Mouse (Mus musculus) hematopoietic stem cell, adult 5-6 weeks (primary cell): Measurements from ENCODE around the gene Cldn15. TPM values are rescaled to one million over a fixed set of nuclear protein-coding genes. Genes with fewer than 3 reads are reported as not detected.
"Not testable (repeated sequence)": the region's sequence is repeated elsewhere in the genome, so short reads cannot be mapped to it uniquely, and the experiment has no call there.

Experiments used
- ATAC-seq, 2 experiments: fragments of 125-278 bp in 1 of 2; replicated peaks in 1 of 2; 2 replicates each; pipeline ENCODE4 v1.8.0; 2016 to 2017; ENCODE audit warnings: inconsistent platforms in 2 of 2, mild to moderate bottlenecking in 2 of 2, moderate number of reproducible peaks in 2 of 2, low read depth in 1 of 2, moderate TSS enrichment in 1 of 2; ENCODE audit not compliant: low FRiP score in 2 of 2, poor library complexity in 2 of 2, severe bottlenecking in 2 of 2, insufficient read depth in 1 of 2, low TSS enrichment in 1 of 2
- total RNA-seq: library from RNA; stranded (forward); fragments of 172-1452, 232-1000 nt; gene quantifications from 2 replicates; pipeline ENCODE4 v1.2.3, GENCODE M21; 2017

The Cldn15 gene
- 0.40 and 9.1 TPM in 2 replicates for total RNA-seq

DNA sequence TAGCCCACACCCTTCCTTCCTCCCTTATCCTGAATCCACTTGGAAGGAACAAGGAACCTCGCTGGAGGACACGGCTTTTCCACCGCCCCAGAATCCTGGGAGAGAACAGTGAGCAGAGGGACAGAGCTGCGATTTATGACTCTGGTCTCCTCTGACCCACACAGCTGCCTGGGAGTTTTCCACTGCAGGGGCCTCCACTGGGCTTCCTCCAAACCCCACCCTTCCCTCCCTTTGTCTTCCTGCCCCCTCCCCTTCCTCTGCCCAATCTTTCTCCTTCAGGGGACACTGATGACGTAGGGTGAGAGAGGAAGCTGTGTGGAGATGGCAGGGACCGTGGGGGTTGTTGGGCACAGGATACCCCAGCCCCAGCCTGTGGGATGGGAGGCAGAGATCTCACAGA lies at the start of gene Cldn15:
Gene Cldn15 (plus strand): TSS at position 286 of the 400 bp plus-strand sequence.
- ATAC-seq = no peak

DNA sequence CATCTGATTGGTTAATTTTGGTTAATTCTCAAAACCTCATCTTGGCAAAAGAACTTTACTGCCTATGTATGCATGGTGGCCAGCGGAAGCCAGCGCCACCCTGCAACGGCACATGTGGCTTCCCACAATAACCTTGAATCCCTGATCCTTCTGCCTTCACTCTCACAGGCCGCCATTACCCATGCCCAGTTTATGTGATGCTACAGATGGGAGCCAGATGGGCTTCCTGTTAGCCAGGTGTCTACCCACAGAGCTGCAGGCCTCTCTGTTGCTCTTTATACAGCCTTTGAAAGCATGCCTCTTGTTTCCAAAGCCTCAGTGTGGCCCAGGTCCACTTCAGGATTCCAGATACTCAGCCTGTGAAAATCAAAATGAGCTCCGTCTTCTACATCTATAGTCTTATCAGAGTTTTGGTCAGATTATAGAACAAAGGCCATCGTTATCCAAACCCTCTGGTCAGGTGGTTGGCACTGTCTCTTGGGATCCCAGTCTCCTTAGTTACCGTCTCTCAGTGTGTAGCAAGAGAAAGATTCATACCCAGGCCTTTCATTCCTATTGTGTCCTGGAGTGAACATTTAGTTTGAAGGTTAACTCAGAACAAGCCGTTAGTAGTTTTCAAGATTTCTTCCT lies 48.7 kb upstream of the Cldn15 start:
- ATAC-seq = no peak

DNA sequence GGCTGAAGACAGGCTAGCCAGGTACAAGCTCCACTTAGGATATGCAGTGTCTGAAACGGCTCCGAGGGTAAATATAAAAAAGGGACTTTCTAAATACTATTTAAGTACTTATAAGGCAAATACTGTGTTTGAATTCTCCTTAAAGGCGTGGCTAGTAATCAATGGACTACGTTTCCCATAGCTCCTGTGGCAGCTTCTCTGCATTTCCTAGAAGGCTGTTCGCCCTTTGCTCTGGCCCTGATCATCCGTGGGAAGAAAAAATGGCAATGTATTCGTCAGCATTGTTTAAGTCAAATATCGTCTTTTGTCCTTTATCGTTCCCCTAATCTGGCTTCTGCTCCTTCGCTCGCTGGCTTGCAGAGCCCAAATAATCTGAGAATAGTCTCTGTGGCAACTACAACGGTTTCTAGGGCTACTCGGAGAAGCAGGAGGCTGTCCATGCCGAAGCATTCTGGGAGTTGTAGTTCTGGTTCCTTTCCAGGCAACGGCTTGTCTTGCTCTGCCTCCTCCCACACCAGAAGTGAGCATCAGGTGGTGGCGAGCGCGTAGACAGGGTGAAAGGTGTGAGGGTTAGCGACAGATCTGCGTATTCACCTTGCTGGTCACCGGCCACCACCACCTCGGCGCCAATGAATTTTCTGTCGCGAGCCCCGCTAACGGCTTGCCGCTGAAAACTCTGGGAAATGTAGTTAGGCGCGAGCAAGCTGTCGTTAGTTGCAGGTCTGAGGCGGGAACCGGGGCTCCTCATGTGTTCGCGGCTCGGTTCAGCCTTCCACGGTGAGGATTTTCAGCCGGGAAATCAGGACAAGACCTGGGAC lies 47.6 kb upstream of the Cldn15 start:
- peak; percentile 89 to 94 for ATAC-seq

DNA sequence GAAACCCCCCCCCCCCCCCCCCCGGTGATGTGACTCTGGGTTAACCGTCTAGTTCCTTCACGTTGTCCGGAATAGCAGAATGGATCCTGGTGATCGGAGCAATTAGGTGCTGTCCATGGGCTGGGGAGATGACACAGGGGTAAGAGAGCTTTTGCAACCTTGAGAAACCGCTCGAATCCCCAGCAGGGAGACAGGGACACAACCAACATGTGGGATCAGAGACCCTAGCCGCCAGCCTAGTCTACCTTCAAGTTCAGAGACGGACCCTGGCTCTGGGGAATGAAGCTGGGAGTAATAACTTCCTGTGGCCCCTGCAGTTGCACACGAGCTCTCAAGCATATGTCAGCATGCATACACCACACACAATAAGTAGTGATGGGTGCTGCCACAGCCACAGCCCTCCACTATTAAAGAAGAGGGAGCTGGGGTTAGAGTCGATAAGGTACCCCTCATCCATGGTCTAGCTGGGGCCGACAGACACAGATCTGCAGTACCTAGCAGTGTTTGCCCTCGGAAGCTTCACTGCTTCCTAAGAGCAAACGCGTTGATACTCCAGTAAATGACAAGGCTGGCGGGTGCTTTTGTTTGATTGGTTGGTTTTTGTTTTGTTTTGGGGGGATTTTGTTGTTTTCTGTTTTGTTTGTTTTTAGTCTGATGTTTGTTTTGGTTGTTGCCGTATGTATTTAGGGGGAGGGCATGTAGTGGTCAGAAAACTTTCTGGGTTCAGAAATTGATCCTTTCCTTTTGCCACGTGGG lies 46.7 kb upstream of the Cldn15 start:
- no peak for ATAC-seq

DNA sequence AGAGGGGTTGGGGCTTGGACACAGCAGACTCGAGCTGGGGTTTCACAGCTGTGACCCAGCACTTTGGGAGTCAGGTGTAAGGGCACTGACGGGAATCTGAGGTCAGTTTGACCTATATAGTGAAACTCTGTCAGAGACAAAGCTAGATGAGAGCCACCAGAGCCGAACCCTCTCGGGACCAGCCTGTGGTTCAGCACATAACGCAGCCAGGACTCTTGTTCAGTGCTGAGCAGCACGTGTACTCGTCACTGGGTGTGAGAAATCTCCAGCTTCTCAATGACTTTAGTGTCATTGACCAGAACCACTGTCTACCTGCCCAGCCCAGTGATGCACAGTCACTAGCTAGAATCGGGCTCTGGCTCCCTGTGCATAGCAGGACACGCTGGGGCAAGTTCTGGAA lies 43.6 kb upstream of the Cldn15 start:
- ATAC-seq = no peak

- no peak for ATAC-seq
Observed at GRCm38 (mm10) chr5:136923751-136924478, 42.5 kb upstream of the Cldn15 start.

DNA sequence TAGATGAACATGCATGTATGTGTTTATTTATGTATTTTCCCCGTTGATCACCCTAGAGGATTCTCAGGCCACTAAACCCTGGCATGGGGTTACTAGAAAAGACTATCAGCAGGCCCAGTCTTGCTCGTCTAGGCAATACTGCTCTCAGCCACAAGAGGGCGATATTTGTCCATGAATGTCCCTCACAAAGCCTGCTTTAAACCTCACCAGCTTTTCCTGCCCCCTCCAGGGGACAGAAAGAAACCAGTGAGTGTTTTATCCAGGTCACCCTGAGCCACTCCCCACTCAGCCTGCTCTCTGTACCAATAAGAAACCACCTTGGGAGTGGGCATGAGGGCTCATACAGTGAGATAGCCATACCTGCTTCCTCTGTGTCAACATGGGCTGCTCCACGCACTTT lies 37.3 kb upstream of the Cldn15 start:
- peak; percentile 69 to 74 for ATAC-seq

DNA sequence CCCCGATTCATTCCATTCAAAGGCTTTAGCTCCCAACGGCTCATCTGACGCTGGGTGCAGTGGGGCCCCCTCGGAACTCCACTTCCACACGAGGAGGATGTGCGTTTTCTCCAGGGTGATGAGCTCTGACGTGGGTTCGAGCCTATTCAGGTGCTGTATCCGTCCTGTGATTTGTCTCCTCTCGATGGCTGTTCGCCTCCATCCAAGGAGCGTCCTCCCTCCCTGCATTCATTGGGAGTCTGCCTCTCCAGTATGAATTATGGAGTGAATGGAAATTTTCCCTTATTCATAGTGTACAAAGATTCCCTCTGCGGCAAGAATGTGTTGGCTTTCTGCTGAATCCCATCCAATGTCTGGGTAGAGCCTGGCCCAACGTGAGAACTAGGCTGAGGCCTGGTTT lies 34.5 kb upstream of the Cldn15 start:
- ATAC-seq = no peak

DNA sequence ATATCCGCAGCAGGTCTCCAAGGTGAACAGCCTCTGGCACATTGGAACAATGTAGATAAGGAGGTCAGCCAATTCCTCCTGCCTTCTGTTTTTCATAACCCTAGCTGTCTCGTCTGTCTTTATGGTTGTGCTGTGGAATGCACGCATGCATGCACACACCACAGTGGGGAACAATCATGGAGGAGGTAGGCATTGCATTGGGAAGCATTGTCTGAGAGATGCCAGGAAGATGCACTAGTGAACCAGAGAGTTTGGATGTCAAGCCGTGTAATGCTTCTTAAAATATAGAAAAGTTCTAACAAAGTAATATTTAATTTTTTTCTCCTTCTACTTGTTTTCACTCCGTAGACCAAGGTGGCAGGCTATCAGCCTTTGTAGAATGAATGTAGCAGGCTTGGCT lies 33.5 kb upstream of the Cldn15 start:
- no peak for ATAC-seq

DNA sequence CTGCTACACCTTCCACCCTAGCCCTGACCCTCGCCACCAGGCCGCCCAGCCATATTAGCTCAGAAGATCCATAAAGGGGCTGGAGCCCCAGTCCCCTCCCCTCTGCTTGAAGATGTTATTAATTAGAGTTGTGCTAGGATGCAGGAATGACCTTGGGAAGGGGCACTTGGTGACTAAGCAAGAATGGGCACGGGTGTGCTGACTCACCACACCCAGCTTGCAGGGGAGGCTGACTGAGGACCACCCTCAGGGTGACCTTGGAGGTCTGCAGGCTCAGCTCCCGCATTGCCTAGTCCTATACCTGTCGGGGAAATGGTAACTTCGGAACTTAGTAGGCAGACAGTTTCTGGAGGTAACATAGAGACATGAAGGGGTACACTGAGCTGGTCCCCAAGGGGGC lies 32.5 kb upstream of the Cldn15 start:
- no peak for ATAC-seq

DNA sequence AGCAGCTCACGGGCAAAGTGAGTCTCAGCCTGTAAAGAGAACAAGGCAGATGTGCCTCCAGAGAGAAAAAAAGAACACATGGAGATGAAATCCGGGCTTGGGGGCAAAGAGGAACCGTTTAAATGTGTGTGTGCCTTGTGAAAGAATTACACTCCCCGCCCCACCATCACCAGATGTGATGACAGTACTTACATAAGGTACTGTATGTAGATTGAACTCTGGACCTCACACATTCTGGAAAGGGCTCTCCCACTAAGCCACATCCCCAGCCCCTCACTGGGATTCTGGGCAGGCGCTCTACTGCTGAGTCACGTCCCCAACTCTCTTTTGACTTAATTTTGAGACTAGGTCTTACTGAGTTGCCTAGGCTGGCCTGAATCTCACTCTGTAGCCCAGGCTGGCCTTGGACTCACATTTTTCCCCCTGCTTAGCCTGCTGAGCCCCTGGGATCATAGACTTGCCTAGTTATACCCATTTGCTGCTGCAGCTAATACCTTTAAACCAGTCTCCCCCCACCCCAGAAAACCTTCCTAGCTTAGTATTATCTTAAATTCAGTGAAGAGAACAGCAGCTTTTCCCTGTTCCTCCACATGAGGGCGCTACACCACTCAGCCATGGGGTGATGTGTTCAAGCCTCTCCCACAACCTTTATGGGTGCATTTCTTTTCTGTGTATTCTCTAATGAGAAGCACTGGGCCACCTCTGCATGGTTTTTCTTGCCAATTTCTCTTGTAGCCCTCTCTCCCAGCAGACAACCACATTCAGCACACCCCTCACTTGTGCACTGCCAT lies 30.3 kb upstream of the Cldn15 start:
- ATAC-seq = no peak

GRCm38 (mm10) chr5:136936750-136937149 lies 29.7 kb upstream of the Cldn15 start:
- no peak for ATAC-seq

DNA sequence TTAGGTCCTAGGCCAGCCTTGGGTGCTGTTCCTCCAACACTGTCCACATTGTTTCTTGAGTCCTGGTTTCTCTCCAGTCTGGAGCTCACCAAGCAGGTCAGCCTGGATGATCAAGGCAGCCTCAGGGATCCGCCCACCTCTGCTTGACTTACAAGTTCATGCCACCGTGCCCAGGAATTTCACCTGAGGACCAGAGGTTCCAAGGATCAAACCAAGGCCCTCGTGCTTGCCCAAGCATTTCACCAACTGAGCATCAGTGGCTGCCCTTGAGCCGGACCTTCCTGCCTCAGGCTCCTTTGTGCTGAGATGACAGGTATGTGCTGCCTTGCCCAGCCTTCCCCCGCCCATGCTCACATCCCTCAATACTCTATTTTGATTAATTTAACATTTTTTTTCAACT lies 28.8 kb upstream of the Cldn15 start:
- ATAC-seq = no peak

GRCm38 (mm10) chr5:136939284-136939683 lies 27.1 kb upstream of the Cldn15 start:
- no peak for ATAC-seq

- not testable (repeated sequence) for ATAC-seq
Observed at GRCm38 (mm10) chr5:136940029-136940428, 26.4 kb upstream of the Cldn15 start.

DNA sequence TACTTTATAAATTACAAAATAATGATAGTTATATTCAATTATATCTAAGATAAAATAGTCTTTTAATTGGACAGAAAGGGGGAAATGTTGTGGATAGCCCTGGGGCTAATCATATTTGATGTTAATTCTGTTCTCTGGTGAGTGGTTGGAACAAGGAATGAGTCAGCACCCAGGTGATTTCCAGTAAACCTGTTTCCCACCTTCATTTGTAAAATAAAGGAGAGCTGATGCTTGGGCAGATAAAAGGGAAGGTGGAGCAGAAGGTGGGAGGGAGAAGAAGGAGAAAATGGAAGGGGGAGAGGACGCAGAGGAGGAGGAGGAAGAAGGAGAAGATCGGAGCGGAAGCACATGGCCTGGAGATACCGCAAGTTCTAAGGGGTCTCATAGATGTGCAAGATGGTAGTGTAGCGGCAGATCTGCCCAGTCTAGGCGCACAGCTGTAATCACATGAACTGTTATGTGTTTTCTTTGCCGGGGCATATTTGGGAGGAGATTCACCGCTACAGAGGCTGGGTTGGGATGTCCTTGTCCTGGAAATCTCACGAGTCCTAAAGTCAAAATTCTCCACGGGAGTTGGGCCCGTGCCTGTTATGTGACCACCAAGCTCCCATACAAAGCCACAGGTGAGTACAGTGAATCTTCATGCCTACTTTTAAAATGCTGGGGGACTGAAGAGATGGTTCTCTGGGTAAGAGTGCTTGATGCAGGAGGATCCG lies 25.4 kb upstream of the Cldn15 start:
- ATAC-seq = no peak
